Mouse (Mus musculus) layer of hippocampus, postnatal 10 days (tissue): Measurements from ENCODE around the gene Bhlhe40. TPM values are rescaled to one million over a fixed set of nuclear protein-coding genes. Genes with fewer than 3 reads are reported as not detected.

Experiments used
- DNase-seq, 2 experiments: peaks; one replicate each; pipeline ENCODE4 v3.0.0; 2021; ENCODE audit warnings: low spot score in 2 of 2
- total RNA-seq, 2 experiments: library from RNA; stranded (reverse); gene quantifications; 2 replicates each; pipeline ENCODE4 v1.2.3; 2021

Gene Bhlhe40
- total RNA-seq, 2 experiments from 2014 or later, result 36.9 to 49.7 TPM

DNA sequence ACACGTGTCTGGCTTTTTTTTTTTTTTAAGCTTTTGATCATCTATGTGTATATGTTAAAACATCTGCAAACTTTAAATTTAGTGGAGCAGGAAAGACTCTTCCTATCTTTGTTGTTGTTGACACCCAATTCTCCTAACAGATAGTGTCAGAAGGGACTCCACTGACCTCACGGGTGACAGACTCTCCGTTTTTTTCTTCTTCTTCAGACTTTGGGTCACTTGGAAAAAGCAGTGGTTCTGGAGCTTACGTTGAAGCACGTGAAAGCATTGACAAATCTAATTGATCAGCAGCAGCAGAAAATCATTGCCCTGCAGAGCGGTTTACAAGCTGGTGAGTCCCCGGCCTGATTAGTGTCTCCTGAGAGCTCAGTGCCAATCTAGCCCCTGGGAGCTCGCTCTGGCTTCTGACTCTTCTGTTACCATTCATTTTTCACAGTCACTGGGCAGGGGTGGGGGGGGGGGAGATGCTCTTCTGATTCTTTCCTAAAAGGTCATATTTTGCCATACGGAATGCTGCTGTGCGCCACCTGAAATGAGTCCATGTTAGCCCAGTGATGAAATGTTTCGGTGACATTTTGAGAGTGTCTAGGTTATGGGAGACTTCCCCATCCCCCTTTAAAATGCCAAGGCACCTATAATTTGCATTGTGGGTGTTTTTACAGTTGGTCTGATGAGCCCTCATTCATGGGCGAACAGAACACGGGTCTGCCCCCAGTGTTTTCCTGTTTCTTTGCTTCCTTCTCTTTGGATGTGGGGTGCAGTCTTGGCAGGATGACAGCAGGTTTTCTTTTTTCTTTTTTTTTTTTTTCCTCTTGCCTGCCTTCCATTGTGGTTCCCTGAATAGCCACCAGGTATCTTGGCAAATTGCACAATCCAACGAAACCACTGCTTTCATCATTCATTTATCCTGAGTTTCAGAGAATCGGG lies 2.1 kb downstream of the Bhlhe40 start:
- DNase-seq, result no peak

DNA sequence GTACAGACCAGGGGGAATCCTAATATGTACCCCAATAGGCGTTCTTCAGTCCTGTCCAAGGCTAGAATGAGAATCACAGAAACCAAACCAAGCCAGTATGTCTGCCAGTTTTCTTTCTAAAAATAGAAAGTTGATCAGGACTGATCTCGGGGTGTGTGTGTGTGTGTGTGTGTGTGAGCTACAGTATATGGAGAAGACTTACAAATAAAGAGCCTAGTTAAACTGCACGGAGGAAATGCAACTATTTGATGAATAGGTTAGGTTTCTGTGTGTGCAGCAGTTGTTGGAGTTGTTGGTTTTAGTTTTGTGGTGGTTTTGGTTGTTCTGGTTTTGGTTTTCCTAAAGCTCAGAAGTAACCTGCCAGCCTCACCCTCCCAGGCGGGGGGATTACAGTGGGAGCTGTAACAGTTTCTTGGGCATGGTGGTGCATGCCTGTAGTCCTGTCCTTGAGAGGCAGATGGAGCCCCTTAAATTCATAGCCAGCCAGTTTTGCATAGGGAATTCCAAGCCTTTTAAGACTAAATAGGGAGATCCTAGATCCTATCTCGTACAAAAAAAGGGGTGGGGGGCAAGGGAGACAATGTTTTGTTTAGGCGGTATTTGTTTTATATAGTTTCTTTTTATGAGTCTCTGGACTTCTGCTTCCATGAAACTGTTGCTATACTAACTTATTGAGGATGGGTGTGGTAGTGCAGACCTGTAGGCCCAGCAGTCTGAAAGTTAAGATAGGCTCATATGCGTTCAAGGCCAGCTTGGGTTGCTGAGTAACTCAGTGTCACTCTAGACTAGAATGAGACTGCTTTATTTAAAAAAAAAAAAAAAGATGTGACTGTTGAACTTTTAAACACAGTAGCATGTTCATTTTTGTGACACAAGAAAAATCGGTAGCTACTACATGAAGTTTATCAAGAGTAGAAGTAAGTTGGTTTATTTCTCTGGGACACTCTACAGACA lies 3.1 kb downstream of the Bhlhe40 start:
- DNase-seq, result no peak

DNA sequence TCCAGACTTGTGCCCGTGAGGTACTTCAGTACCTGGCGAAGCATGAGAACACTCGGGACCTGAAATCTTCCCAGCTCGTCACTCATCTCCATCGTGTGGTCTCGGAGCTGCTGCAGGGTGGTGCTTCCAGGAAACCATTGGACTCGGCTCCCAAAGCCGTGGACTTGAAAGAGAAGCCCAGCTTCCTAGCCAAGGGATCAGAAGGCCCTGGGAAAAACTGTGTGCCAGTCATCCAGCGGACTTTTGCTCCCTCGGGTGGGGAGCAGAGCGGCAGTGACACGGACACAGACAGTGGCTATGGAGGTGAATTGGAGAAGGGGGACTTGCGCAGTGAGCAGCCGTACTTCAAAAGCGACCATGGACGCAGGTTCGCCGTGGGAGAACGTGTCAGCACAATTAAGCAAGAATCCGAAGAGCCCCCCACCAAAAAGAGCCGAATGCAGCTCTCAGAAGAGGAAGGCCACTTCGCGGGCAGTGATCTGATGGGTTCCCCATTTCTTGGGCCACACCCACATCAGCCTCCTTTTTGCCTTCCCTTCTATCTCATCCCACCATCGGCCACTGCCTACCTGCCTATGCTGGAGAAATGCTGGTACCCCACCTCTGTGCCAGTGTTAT lies 4.2 kb downstream of the Bhlhe40 start:
- no peak for DNase-seq

DNA sequence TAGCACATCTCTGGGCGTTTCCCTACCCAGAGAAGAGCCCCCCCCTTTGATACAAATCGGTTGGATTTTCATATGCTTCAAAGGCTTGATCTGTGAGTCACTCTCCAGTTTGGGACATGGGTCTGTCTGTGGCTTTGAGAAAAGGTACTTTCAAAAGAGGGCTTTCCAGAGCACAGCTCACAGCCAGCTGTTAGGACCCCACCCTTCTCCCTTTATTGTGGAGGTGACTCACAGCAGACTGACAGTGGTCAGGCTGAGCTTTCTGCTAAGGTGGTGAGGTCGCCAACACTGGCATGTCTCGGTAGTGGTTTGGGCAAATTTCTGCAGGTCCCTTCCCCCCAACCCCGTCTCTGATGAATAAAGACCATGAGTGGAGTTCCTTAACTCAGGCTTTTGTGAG lies 5.2 kb downstream of the Bhlhe40 start:
- DNase-seq, result no peak

DNA sequence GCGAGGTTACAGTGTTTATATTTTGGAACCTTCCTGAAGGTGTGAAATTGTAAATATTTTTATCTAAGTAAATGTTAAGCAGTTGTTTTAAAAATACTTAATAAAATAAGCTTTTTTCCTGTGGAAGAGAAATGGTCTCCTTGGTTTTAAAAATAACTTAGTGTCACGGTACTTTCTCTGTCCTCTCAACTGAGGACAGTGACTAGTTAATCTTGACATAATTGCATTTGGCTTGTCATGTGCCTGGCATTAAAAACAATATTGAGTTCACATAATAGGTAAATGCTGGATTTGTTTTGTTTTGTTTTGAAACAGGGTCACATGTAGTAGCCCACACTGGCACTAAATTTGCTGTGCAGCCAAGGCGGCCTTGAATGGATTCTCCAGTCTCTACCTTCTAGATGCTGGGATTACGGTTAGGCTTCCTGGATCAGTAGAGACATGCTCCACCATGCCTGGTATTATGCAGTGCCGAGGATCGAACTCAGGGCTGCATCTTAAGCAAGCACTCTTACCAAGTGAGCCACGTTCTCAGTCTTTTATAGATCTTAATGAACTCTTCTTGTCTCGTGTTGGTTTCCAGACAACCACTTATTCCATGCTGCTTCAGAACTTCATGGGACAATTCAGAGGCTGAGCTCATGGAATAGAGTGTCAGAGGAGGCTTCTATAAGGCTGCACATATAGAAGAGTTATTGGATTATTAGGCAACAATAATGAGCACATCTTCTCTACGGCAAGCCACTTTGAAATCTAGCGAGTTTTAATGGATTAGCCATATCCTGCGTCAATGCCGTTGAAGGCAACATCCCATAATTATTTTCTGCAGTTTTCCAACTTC lies 6.4 kb downstream of the Bhlhe40 start:
- DNase-seq, result no peak

DNA sequence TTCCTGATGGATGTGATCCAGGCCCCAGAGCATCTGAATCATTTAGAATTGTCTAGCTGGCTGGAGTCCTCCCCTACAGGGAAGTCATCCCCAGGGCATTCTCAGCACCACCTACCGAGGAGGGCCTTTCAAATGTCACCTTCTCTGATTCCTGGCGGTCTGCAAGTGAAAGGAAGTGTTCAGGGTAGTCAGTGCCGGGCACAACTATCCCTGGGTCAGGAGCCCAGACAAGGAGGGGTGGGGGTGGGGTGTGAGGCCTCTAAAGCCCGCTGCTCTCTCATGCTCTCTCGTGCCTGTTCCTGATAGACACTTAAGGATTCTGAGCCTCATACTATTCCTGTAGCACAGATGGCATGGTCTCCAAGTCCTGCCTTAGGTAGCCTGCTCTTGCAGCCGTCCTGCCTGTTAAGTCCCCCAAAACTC lies 7.2 kb downstream of the Bhlhe40 start:
- DNase-seq, result no peak

DNA sequence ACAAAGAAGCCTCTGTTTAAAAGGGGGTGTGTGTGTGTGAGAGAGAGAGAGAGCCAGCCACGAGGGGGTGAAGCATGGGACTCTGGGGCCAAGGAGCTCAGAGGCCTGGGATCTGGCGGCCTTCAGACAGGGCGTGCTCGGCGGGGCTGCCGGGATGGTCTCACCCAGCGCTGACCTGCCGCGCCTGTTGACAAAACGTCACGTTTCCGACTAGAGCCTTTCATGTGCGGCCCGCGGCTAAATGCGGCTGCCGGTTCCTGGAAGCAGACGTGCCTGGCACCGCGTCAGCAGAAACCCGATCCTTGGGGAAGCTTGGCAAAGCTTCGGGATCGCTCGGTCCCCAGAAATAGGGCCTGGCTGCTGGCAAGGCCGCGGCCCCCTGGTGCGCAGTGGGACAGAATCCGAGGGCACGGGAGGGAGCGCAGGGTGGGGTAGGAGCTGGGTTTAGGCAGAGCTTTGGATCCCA lies 7.9 kb downstream of the Bhlhe40 start:
- DNase-seq, result peak; percentile 79 to 85

DNA sequence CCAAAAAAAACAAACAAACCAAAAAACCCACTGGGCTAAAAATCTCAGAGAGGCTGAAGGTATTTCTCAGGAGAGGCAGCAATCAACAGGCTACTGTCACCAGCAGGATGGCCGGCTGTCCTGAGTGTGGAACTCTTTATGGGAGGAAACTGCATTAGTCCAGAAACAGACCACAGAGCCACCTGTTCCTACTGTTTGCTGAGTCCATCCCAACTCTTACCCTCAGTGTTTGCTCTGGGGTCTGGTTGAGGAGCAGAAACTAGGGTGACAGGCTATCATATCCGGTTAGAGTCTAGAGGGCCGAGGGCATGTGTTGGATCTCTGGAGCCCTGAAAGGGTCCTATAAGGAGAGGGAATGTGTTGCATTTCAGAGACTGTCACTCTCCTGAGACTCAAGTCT lies 9.8 kb downstream of the Bhlhe40 start:
- no peak for DNase-seq

DNA sequence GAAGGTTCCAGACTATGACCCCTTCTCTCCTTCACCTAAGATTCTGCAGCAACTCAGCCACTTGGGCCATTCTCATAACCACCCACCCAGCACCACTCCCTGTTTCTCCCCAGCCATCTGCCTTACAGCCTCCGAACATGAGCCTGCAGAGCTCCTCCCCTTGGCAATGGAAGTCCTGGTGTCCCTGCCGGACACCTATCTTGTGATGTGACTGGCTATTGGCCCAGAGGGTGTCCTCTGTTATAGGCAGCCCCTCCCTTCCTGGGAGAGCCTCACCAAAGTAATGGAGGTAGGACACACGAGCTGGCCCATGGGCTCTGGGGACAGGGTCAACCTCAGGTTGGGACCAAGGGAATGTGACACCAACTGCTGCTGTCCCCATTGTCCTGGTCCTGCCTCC lies 10.4 kb downstream of the Bhlhe40 start:
- no peak for DNase-seq

DNA sequence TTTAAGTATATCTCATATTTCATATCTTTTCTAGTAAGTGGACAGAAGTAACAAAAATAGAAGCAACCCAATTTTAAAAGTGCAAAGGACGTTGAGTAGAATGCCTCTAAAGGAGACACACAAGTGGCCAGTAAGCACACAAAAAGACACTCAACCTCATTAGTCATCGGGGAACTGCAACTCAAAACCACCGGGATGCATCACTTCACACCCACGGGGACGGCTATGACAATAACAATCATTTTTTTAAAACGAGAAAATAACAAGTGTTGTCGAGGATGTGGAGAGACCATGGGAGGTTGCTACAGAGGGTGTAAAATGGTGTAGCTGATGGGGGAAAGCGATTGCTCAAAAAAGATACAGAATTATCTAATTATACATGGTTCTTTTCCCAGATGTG lies 11.7 kb downstream of the Bhlhe40 start:
- DNase-seq, result no peak

DNA sequence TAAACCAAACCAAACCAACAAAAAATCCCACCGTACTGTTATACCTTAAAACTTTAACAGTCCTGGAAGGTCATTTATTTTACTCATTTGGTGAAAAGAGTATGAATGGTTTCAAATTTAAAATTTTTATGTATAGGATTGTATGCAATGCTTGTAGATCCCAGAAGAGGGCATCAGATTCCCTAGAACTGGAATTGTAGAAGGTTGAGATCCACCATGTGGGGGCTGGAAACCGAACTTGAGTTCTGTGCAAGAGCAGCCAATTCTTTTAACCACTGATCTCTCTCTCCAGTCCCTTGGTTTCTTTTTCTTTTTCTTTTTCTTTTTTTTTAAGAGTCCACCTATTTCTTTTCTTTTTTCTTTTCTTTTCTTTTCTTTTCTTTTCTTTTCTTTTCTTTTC lies 13.8 kb downstream of the Bhlhe40 start:
- DNase-seq, result no peak

DNA sequence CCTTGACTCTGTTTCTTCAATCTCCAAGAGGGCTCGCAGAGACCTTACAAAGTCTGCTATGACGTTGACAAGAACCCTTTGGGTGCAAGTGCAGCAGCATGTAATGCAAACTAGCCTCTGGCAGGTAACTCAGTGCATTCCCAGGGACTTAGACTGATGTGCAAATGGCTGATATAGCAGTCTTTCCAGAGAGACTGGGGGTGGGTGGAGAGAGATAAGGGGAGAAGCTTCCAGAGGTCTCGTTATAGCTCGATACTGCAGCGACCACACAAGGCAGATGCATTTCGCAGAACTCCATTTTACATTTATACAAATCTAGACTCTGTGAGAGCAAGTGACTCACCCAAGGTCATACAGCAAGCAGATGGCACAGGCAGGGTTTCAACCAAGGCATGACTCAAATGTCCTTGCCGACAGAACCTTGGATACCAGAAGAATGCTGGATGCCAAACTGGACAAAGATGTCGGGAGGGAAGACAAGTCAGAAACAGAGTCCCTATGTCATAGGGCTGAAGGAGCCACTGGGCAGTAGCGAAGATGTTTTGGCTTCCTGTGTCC lies 16.4 kb downstream of the Bhlhe40 start:
- no peak for DNase-seq

DNA sequence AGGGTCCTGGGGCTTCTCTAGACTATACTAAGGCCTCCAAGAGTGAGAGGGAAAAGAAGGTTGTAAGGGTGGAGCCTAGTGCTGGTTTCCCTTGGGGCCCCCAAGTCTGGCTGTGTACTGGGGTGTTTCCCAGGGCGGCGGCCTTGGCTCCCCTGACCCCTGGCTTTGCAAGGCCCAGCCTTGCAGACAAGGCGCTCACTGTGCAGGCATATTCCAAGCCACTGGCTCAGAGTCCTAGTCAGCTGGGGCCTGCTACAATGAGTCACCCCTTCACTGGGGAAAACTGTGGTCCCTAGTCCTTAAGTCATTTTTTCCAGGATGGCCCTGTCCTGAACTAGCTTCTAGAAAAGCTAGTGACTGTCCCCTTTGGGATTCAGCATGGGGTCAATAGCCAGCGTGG lies 17.3 kb downstream of the Bhlhe40 start:
- no peak for DNase-seq

DNA sequence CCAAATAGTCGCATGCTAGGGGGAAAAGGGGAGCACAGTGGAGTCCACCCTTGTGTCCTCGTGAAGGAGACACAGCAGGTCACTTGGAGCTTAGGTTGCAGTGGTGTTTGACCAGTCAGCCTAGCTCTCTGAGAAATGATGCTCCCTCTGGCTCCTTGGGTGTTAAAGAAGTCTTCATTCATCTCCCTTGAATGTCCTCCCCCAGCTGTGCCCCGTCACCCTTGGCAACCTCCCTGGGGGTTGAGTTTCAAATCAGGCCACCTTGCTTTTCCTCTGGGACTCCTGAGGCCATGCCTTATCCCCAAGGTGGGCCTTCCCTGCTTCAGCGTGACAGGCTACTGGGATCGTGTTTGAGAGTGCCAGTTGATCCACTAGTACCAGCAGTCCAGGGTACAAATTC lies 17.8 kb downstream of the Bhlhe40 start:
- DNase-seq, result no peak

DNA sequence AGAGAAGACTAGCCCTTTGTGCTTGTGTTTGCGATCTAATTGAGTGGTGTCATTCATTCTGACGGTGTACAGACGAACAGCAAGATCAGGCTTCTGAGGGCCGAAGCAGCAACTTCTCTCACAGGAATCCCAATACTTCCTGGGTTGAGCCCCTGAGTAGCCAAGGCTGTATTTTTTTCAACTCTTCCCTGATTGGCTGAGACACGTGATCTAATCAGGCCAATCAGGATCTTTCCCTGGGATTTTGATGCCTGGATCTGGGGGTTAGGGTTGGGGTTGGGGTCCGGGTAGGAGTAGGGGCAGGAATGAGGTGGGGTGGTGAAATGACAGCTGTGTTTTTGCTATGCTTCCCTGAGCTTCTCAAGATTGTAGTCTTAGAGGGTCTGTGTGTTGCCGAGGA lies 20.1 kb downstream of the Bhlhe40 start:
- no peak for DNase-seq

DNA sequence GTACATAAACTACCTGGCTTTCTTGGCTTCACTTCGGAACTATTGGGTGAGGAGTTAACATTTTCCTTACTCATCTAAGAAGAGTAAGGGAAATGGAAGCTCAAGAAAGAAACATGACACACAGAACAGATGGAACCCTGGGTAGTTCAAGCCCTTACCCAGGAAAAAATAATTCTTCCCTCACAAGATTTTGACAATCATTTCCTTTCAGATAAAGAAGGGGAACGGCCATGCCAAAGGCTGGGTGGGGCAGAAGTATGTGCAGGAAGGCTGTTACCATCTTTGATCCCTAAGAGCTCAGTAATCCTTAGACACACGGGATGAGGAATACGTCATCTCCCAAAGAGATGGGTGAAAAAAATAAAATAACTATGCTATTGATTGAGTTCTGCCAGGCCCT lies 20.7 kb downstream of the Bhlhe40 start:
- DNase-seq, result no peak

DNA sequence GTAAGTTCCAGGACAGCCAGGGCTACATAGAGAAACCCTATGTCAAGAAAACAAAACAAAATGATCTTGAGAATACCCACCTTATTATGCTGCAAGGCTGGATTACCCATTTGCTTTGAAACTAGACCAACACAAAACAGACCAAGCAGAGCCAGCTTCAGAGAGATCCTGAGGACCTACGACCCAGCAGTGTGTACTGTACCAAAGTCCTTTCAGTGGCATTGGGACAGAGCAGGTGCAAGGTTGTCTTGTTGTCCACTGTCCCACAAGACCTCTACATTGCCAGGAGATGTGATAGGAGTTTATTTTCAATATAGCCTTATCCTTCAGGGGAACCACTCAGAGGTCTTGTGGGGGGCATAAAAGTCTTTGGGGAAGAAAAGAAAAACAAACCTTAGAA lies 22.7 kb downstream of the Bhlhe40 start:
- no peak for DNase-seq

DNA sequence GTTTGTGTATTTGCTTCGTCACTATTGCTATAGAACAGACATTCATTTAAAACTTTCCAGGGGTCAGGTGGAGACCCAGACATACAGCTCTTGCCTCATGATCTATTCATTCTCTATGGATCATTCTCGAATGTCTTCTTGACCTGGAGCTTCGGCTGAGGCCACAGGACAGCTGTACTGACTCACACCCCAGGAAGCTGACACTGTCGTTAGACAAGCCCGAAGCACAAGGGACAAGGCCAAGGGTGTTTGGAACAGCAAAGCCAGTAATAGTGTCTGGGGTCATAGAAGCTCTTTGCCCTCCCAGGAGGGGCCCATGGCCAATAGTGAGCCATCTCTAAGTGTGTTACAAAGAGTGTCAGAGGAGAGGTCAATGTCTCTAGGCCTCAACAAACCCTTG lies 24.0 kb downstream of the Bhlhe40 start:
- no peak for DNase-seq

DNA sequence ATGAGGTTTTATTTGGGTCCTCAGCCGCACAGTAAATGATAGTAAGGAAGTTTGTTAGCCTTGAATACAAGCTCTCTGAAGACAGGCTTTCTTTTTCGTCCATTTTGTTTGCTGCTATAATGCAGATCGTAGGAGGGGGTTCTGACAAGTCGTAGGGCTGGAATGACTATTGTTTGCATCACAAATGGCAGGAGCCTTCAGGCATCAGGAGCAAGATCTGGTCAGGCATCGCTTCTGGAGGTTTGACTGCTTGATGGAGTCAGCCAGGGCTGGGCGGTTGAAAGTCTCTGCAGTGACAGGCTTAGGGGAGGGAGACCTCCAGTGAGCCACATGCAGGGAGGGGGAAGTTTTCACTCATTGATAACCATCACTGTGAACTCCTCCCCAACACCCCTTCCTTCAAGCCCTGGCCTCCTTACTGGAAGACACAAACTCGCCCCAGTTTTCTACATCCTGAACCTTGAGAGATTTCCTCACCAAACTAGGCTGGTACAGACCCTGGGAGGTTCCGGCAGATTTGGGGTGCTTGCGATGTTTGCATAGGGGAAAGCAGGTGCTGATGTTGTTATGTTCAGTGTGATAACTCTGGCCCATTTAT lies 25.4 kb downstream of the Bhlhe40 start:
- DNase-seq, result no peak

DNA sequence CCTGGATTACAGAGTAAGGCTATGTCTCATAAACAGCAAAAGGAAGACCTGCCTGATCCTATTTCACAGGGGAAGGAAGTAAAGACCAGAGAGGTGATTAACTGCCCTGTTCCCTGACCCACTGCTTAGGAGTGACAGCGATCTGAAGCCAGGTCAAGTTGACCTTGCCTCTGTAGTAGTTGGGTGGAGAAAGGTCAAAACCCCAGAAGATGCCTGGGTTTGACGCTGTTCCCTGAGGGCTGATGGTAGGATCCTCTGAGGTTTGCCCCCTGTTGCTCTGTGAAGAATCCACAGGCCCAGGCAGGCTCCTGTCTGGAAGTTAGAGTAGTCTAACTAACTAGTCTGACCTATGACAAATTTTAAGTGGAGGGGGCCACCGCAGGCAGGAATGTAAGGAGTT lies 26.5 kb downstream of the Bhlhe40 start:
- DNase-seq, result no peak
